Mouse (Mus musculus): ENCODE measurements around the gene Pcbp3. TPM values are rescaled to one million over a fixed set of nuclear protein-coding genes. Genes with fewer than 3 reads are reported as not detected.
A peak's percentile ranks its signal among the peaks of the same experiment; 100 is the strongest.
"Not testable (repeated sequence)": the region's sequence is repeated elsewhere in the genome, so short reads cannot be mapped to it uniquely, and the experiment has no call there.

Pcbp3 gene
- polyA plus RNA-seq, 1 experiment from 2014 or later, result 19.7 TPM

DNA sequence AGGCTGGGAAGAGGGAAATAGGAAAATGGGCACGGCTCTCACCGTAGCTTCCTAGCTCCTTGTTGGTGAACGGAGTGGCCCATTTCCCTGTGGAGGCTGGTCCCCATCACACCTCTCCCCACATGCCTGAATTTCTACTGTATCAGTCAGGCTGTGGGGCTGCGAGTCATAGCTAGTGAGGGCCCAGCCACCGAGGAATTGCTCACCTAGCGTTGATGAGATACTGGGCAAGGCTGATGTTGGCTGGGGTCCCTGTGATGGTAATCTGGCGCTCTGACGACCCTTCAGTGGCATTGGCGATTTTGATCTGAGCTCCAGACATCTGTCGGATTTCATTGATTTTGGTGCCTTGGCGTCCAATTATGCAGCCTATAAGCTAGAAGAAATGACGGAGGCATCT is 198.7 kb downstream of the Pcbp3 start:
- Histone ChIP-seq H3K27ac (ENCODE audit: low read depth, low read length) (no peak overlapping the region), H3K27me3 (ENCODE audit: control insufficient read depth, insufficient read depth, low read length) (no peaks in the 10 kb centered on the region), H3K9ac (ENCODE audit: low read depth, low read length) (no peak overlapping the region), H3K36me3 (ENCODE audit: control insufficient read depth, insufficient read depth, low read length) (no peaks in the 10 kb centered on the region; the same call in 1 of the 2 replicates), H3K4me1 (ENCODE audit: control insufficient read depth, insufficient read depth, low read length) (no peaks in the 10 kb centered on the region), H3K9me3 (ENCODE audit: control insufficient read depth, low read length) (no peaks in the 10 kb centered on the region), H3K4me2 (replicated peaks; ENCODE audit: low read depth, low read length) (no peak overlapping the region), H3K4me3 (ENCODE audit: low read length) (no peak overlapping the region)
- 91% methylated on average over 12 of the region's 12 CpGs for WGBS
- ATAC-seq (ENCODE audit: low FRiP score, low TSS enrichment), result no peak

DNA sequence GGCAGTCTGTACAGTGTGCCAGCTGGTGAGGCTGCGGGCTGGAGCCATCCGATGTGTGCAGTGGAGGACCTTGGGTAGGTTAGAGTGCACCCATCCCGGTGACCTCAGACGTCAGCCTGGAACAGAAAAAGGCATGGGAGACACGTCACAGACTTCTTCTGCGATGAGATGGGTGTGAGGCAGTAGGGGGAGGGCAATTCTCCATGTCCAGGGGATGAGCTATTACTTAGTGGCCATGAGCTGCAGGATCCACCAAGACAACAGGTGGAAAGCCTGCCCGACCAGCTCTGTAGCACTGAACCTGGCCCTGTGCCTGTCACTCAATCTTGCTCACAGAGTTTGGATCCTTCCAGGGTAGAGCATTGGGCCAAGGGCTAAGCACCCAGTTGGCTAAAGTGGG is 199.3 kb downstream of the Pcbp3 start:
- Histone ChIP-seq H3K27ac (ENCODE audit: low read depth, low read length) (no peak overlapping the region), H3K4me1 (ENCODE audit: control insufficient read depth, insufficient read depth, low read length) (no peaks in the 10 kb centered on the region), H3K9ac (ENCODE audit: low read depth, low read length) (no peak overlapping the region), H3K9me3 (ENCODE audit: control insufficient read depth, low read length) (no peaks in the 10 kb centered on the region), H3K36me3 (ENCODE audit: control insufficient read depth, insufficient read depth, low read length) (no peaks in the 10 kb centered on the region; the same call in 1 of the 2 replicates), H3K4me2 (replicated peaks; ENCODE audit: low read depth, low read length) (no peak overlapping the region), H3K27me3 (ENCODE audit: control insufficient read depth, insufficient read depth, low read length) (no peaks in the 10 kb centered on the region), H3K4me3 (ENCODE audit: low read length) (no peak overlapping the region)
- ATAC-seq (ENCODE audit: low FRiP score, low TSS enrichment), result no peak
- 88% methylated on average over 7 of the region's 7 CpGs for WGBS

DNA sequence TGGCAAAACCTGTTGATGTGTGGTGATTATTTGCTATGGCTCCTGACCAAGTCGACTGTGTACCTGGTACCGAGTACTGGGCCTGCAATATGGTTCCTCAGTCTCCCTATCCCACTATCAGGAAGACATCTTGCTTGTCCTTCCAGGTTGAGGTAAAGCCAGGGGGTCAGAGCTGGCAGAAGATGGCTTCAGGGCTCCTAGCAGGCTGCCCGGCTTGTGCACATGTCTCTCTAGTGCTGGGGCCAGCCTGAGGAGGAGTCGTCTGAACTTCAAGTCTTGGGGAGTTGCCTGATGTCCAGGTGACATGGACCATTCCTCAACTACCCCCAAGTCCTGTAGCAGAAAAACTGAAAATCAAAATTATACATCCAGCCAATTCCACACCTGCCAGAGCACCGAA is 201.8 kb downstream of the Pcbp3 start:
- Histone ChIP-seq H3K4me3 (ENCODE audit: low read length) (no peak overlapping the region), H3K9me3 (ENCODE audit: control insufficient read depth, low read length) (no peaks in the 10 kb centered on the region), H3K27ac (ENCODE audit: low read depth, low read length) (no peak overlapping the region), H3K4me1 (ENCODE audit: control insufficient read depth, insufficient read depth, low read length) (no peaks in the 10 kb centered on the region), H3K4me2 (replicated peaks; ENCODE audit: low read depth, low read length) (no peak overlapping the region), H3K9ac (ENCODE audit: low read depth, low read length) (no peak overlapping the region), H3K27me3 (ENCODE audit: control insufficient read depth, insufficient read depth, low read length) (no peaks in the 10 kb centered on the region), H3K36me3 (ENCODE audit: control insufficient read depth, insufficient read depth, low read length) (no peaks in the 10 kb centered on the region; the same call in 1 of the 2 replicates)
- WGBS, result 95% methylated on average over 5 of the region's 5 CpGs
- ATAC-seq (ENCODE audit: low FRiP score, low TSS enrichment), result no peak

DNA sequence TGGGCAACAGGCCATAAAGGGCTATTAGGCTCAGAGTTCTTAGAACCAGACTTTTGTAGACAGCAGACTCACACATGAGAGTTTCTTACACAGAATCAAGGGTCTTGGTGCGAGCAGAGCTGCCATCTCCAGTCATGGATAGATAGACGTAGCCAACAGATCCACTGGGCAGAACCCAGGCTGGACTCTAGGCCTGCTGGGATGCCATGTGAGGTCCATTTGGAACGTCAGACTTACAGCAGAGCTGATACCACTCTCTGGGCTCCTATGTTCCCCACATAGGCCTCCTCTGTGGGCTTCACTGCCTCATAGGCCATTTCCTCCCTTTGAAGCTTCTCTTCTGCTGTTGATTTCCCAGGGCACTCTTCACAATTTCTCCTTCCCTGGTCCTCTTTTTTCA is 208.0 kb downstream of the Pcbp3 start:
- H3K9me3 ChIP-seq (ENCODE audit: control insufficient read depth, low read length), result peaks cover 2% of the 10 kb centered on the region; the same call in 1 of the 2 replicates
- H3K4me2 ChIP-seq (replicated peaks; ENCODE audit: low read depth, low read length), result no peak overlapping the region
- no peak overlapping the region for H3K9ac ChIP-seq (ENCODE audit: low read depth, low read length)
- H3K27me3 ChIP-seq (ENCODE audit: control insufficient read depth, insufficient read depth, low read length), result no peaks in the 10 kb centered on the region
- WGBS, result 81% methylated on average over 3 of the region's 3 CpGs
- no peak overlapping the region for H3K27ac ChIP-seq (ENCODE audit: low read depth, low read length)
- no peak for ATAC-seq (ENCODE audit: low FRiP score, low TSS enrichment)
- H3K4me3 ChIP-seq (ENCODE audit: low read length), result no peak overlapping the region
- no peaks in the 10 kb centered on the region for H3K36me3 ChIP-seq (ENCODE audit: control insufficient read depth, insufficient read depth, low read length)
- no peaks in the 10 kb centered on the region for H3K4me1 ChIP-seq (ENCODE audit: control insufficient read depth, insufficient read depth, low read length)

DNA sequence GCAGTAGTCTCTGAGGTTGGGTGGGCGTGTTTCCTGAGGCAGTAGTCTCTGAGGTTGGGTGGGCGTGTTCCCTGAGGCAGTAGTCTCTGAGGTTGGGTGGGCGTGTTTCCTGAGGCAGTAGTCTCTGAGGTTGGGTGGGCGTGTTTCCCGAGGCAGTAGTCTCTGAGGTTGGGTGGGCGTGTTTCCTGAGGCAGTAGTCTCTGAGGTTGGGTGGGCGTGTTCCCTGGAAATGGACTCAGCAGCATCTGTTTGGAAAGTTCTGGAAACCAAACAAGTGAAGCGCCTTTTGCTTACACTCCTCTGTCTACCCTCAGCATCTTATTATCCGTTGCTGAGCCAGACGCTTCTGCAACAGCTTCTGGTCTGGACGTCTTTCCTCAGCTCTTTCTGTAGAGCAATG is 217.4 kb downstream of the Pcbp3 start:
- WGBS, result 44% methylated on average over 11 of the region's 11 CpGs
- not testable (repeated sequence) for H3K4me3 ChIP-seq (ENCODE audit: low read length); H3K4me2 ChIP-seq (replicated peaks; ENCODE audit: low read depth, low read length); H3K9me3 ChIP-seq (ENCODE audit: control insufficient read depth, low read length); ATAC-seq (ENCODE audit: low FRiP score, low TSS enrichment); H3K9ac ChIP-seq (ENCODE audit: low read depth, low read length); H3K27ac ChIP-seq (ENCODE audit: low read depth, low read length); H3K36me3 ChIP-seq (ENCODE audit: control insufficient read depth, insufficient read depth, low read length); H3K4me1 ChIP-seq (ENCODE audit: control insufficient read depth, insufficient read depth, low read length); H3K27me3 ChIP-seq (ENCODE audit: control insufficient read depth, insufficient read depth, low read length)

DNA sequence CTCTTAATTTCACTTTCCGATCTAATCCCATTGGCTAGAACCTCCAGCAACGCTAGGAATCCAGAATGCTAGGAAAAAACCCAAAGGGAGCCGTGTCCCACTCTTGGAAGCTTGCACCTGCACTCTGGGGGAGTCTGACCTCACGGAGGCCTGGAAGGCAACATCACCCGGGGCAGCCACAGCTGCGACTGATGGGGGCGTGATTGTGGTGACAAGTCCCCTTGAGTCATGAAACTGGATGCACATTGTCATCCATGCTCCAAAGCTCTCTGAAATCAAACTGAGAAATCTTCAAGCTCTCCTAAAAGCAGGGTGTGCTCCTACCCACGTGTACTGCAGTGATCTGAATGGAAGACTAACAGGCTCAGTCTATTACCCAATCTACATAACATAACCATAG is 224.9 kb downstream of the Pcbp3 start:
- Histone ChIP-seq H3K4me3 (ENCODE audit: low read length) (no peak overlapping the region), H3K36me3 (ENCODE audit: control insufficient read depth, insufficient read depth, low read length) (no peaks in the 10 kb centered on the region), H3K27me3 (ENCODE audit: control insufficient read depth, insufficient read depth, low read length) (no peaks in the 10 kb centered on the region), H3K4me2 (replicated peaks; ENCODE audit: low read depth, low read length) (no peak overlapping the region), H3K4me1 (ENCODE audit: control insufficient read depth, insufficient read depth, low read length) (peaks cover 14% of the 10 kb centered on the region), H3K9me3 (ENCODE audit: control insufficient read depth, low read length) (no peaks in the 10 kb centered on the region), H3K9ac (ENCODE audit: low read depth, low read length) (no peak overlapping the region), H3K27ac (ENCODE audit: low read depth, low read length) (no peak overlapping the region)
- no peak for ATAC-seq (ENCODE audit: low FRiP score, low TSS enrichment)
- WGBS, result 61% methylated on average over 8 of the region's 8 CpGs

DNA sequence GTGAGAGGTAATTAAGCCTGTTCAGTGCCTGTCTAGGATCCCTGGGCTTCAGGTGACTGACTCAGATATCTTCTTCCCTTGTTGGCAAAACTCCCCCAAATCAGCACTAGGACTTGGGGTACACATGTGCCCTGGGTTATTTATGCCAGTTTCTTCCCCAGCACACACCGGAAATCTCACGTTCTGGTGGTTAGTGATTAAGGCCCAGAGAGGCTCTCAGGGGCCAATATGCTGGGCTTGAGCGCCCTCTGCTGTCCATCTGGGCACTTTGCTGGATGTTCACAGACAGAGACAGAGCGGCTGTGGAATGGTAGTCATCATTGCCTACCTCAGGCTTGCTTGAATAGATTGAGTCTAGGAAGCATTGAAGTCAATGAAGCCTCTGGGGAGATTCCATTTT is 226.7 kb downstream of the Pcbp3 start:
- Histone ChIP-seq H3K9me3 (ENCODE audit: control insufficient read depth, low read length) (no peaks in the 10 kb centered on the region), H3K4me2 (replicated peaks; ENCODE audit: low read depth, low read length) (no peak overlapping the region), H3K27ac (ENCODE audit: low read depth, low read length) (no peak overlapping the region), H3K4me1 (ENCODE audit: control insufficient read depth, insufficient read depth, low read length) (peaks cover 15% of the 10 kb centered on the region), H3K9ac (ENCODE audit: low read depth, low read length) (no peak overlapping the region), H3K36me3 (ENCODE audit: control insufficient read depth, insufficient read depth, low read length) (no peaks in the 10 kb centered on the region), H3K27me3 (ENCODE audit: control insufficient read depth, insufficient read depth, low read length) (no peaks in the 10 kb centered on the region), H3K4me3 (ENCODE audit: low read length) (no peak overlapping the region)
- peak; percentile 71 for ATAC-seq (ENCODE audit: low FRiP score, low TSS enrichment)
- WGBS, result under 1% methylated on average over 4 of the region's 4 CpGs

DNA sequence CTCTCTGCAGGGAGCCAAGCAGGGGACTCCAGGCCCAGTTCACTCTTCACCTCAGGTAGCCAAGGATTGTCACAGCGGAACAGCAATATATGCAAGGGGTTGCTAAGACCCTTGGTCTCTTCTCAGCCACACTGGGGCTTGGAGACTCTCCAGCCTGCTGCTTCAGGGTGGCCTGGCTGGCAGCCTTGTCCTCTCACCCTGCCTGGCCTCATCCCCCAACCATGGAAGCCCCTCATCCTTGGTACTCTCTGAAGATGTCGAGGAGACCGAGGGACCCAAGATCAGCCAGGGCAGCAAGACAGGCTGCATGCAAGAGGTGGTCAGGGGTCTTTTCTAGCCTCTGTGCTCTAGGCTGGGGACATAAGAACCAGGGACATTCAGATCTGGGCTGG is 228.0 kb downstream of the Pcbp3 start:
- Histone ChIP-seq H3K9me3 (ENCODE audit: control insufficient read depth, low read length) (no peaks in the 10 kb centered on the region), H3K27me3 (ENCODE audit: control insufficient read depth, insufficient read depth, low read length) (no peaks in the 10 kb centered on the region), H3K9ac (ENCODE audit: low read depth, low read length) (peak overlapping the region; percentile 42; the same call in 1 of the 2 replicates), H3K4me1 (ENCODE audit: control insufficient read depth, insufficient read depth, low read length) (peaks cover 15% of the 10 kb centered on the region), H3K36me3 (ENCODE audit: control insufficient read depth, insufficient read depth, low read length) (no peaks in the 10 kb centered on the region), H3K4me2 (replicated peaks; ENCODE audit: low read depth, low read length) (peak overlapping the region; percentile 8; the same call in 1 of the 2 replicates), H3K27ac (ENCODE audit: low read depth, low read length) (peak overlapping the region; percentile 84), H3K4me3 (ENCODE audit: low read length) (no peak overlapping the region)
- 39% methylated on average over 3 of the region's 3 CpGs for WGBS
- no peak for ATAC-seq (ENCODE audit: low FRiP score, low TSS enrichment)

DNA sequence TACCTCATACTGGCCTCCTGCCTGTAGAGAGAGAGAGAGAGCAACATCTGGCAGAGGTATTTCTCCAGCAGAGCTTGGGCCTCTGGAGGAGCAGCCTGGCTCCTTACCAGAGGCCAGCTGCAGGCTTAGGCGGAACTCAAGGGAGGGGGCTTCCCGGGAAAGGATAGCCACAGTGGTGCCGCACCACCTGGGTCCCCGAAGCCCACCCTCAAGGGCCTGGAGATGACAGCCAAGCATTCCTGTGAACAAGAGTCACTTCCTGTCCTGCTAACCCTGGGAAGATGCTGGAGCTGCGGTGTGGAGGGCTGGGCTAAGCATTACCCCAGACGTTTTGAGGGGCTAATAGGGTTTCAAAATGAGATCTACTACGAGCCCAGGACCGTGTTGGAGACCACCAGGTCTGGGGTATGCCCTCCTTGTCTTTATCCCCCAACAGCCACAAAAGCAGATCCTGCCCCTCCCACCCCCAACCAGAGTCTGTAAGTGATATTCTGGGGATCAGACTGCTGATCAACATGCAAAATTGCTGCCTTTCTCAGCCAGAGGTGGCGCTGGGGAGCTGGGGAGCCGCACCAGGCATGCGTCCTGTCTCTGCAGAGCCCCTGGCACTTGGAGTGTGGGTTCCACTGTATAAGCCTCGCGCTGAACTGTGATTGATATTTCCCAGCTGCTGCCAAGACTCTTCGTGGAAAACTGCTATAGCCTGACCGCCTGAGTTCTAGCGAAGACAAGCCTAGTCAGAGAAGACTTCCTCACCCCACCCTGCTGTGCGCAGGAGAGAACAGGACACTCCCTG is 228.6 kb downstream of the Pcbp3 start:
- Histone ChIP-seq H3K4me1 (ENCODE audit: control insufficient read depth, insufficient read depth, low read length) (peaks cover 15% of the 10 kb centered on the region), H3K9ac (ENCODE audit: low read depth, low read length) (peak overlapping the region; percentile 42; the same call in 1 of the 2 replicates), H3K27me3 (ENCODE audit: control insufficient read depth, insufficient read depth, low read length) (no peaks in the 10 kb centered on the region), H3K36me3 (ENCODE audit: control insufficient read depth, insufficient read depth, low read length) (no peaks in the 10 kb centered on the region), H3K9me3 (ENCODE audit: control insufficient read depth, low read length) (no peaks in the 10 kb centered on the region), H3K27ac (ENCODE audit: low read depth, low read length) (peak overlapping the region; percentile 84), H3K4me2 (replicated peaks; ENCODE audit: low read depth, low read length) (peak overlapping the region; percentile 8; the same call in 1 of the 2 replicates), H3K4me3 (ENCODE audit: low read length) (no peak overlapping the region)
- ATAC-seq (ENCODE audit: low FRiP score, low TSS enrichment), result peak; percentile 77
- 8% methylated on average over 17 of the region's 17 CpGs for WGBS

All from kidney, embryonic 14.5 days (tissue).